Mouse (Mus musculus) kidney, postnatal 0 days (tissue): ENCODE data around the gene Pax3. TPM values are rescaled to one million over a fixed set of nuclear protein-coding genes. Genes with fewer than 3 reads are reported as not detected.

Source experiments
- ATAC-seq: fragments of 200-750 bp; cut with Nextera tagmentation; replicated peaks from 2 replicates; pipeline ENCODE4 v1.8.0; 2017; ENCODE audit warnings: low read depth, moderate number of reproducible peaks, moderate TSS enrichment, moderate library complexity; ENCODE audit not compliant: low FRiP score
- DNase-seq: peaks from one replicate; pipeline ENCODE4 v3.0.0-alpha.2; 2016; ENCODE audit warnings: low spot score
- H3K27ac ChIP-seq: fragments of 300-500 bp; sonication (generic); 2 replicates; pipeline ENCODE4 v1.5.1; 2014; ENCODE audit warnings: mild to moderate bottlenecking
- H3K27me3 ChIP-seq: fragments of 300-500 bp; sonication (generic); 2 replicates; pipeline ENCODE4 v1.6.1; 2014; ENCODE audit warnings: low read length, mixed read lengths; ENCODE audit not compliant: insufficient read depth
- H3K36me3 ChIP-seq: fragments of 300-500 bp; sonication (generic); 2 replicates; pipeline ENCODE4 v1.6.1; 2014; ENCODE audit warnings: low read length, mixed read lengths; ENCODE audit not compliant: insufficient read depth
- H3K4me1 ChIP-seq: fragments of 300-500 bp; sonication (generic); replicated peaks from 2 replicates; pipeline ENCODE4 v1.6.1; 2014; ENCODE audit warnings: antibody characterized with exemption, low read length, mixed read lengths; ENCODE audit not compliant: insufficient read depth
- H3K4me2 ChIP-seq: fragments of 300-500 bp; sonication (generic); 2 replicates; pipeline ENCODE4 v1.6.1; 2014; ENCODE audit warnings: mild to moderate bottlenecking, low read length, moderate library complexity, mixed read lengths
- H3K4me3 ChIP-seq: fragments of 300-500 bp; sonication (generic); replicated peaks from 2 replicates; pipeline ENCODE4 v1.5.1; 2014; ENCODE audit warnings: low read depth, low read length
- H3K9ac ChIP-seq: fragments of 300-500 bp; sonication (generic); 2 replicates; pipeline ENCODE4 v1.6.1; 2014; ENCODE audit warnings: low read depth, low read length
- H3K9me3 ChIP-seq: fragments of 300-500 bp; sonication (generic); replicated peaks from 2 replicates; pipeline ENCODE4 v1.6.1; 2016; ENCODE audit warnings: low read length, inconsistent platforms, mixed read lengths
- CTCF ChIP-seq: IDR thresholded peaks from 2 replicates; pipeline ENCODE4 v1.5.1; 2016; ENCODE audit warnings: antibody characterized with exemption, low read depth, mild to moderate bottlenecking, moderate library complexity
- WGBS: fragments of 180-500 bp; shearing (Covaris S2); extraction: QIAGEN DNeasy Blood & Tissue Kit; methylation state at CpG from one replicate; pipeline ENCODE4 v1.1.7; 2014; 5-methylcytosine and 5-hydroxymethylcytosine counted together
- polyA plus RNA-seq: library from polyadenylated mRNA; unstranded; fragments of >200 nt; fragmentation: Nextera tagmentation; extraction: Ambion mirVana; gene quantifications from 2 replicates; pipeline ENCODE4 v1.2.1, GENCODE M21; 2015

The Pax3 gene
- polyA plus RNA-seq, 1 experiment from 2014 or later = not detected

DNA sequence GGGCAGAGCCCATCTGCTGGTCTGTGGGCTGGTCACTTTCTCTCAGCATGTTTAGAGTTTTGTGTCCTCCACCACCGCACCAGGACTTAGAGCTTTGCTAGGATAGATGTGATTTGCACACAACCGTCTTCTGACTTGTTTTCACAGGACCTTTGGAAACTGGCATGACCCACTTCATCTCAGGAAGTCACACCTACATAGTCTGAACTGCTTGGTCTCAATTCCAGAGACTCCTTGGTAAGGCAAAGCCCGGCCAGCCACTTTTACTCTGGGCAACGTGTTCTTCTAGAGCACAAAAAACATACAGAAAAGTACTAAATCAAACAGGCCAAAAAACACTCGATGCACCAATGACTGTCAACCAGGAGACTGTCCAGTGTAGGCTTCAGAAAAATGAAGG is 14.0 kb downstream of the Pax3 start:
- H3K27ac ChIP-seq = no peak overlapping the region
- no peaks in the 10 kb centered on the region for H3K9me3 ChIP-seq
- ATAC-seq (no peak), DNase-seq (no peak)
- no peaks in the 10 kb centered on the region for H3K4me1 ChIP-seq
- no peak overlapping the region for H3K9ac ChIP-seq
- H3K4me2 ChIP-seq = no peak overlapping the region
- whole genome bisulfite sequencing = 46% methylated on average over 5 of the region's 5 CpGs
- H3K4me3 ChIP-seq = no peak overlapping the region
- no peaks in the 10 kb centered on the region for H3K36me3 ChIP-seq
- H3K27me3 ChIP-seq = peaks cover 66% of the 10 kb centered on the region
- no peak for TF ChIP-seq CTCF

DNA sequence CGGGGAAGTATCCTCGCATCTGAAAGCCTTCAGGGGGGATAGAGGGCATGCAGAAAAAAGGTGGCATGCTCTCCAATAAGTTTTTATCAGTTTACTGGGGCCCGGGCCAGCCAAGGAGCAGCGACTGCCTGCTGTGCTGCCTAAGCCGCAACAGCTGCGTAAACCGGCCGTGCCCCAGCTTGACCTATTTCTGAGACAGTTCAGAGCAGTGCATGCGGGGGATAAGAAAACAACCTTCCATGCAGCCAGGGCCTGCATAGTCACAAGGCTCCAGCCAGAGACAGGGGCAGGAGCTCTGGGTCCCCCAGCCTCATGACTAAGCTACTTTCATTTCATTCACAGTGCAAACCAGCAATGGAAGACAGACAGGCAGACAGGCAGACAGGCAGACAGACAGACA is 15.1 kb downstream of the Pax3 start:
- TF ChIP-seq CTCF = no peak
- Histone ChIP-seq H3K9me3 (no peaks in the 10 kb centered on the region), H3K4me3 (no peak overlapping the region; the same call in 1 of the 2 replicates), H3K4me2 (no peak overlapping the region), H3K9ac (no peak overlapping the region), H3K27ac (no peak overlapping the region), H3K36me3 (no peaks in the 10 kb centered on the region), H3K4me1 (no peaks in the 10 kb centered on the region), H3K27me3 (peaks cover 68% of the 10 kb centered on the region)
- DNase-seq (no peak), ATAC-seq (no peak)
- WGBS = 10% methylated on average over 9 of the region's 9 CpGs

DNA sequence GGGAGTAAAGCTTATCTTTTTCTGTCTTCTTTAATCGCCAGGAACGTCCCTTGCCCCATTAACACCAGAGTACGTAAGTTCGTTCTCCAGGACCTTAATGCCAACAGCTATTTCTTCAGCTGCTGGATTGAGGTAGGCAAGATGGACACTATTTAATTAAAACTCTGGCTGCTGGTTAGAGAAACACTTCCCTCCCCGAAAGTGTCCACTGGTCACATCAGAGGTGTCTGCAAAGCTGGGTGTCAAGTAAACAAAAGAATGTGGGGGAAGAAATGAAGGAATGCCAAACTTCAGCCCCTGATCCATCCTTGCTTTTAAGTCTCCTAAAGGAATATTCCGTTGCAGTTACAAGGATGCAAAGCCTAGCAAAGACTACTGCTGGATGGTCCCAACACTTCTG is 24.6 kb downstream of the Pax3 start:
- DNase-seq (no peak), ATAC-seq (no peak)
- WGBS = 39% methylated on average over 6 of the region's 6 CpGs
- H3K36me3 ChIP-seq = no peaks in the 10 kb centered on the region
- no peak overlapping the region for H3K4me3 ChIP-seq
- no peak for TF ChIP-seq CTCF
- no peak overlapping the region for H3K9ac ChIP-seq
- H3K9me3 ChIP-seq = no peaks in the 10 kb centered on the region
- H3K27ac ChIP-seq = no peak overlapping the region
- H3K4me2 ChIP-seq = no peak overlapping the region
- H3K27me3 ChIP-seq = peaks cover 62% of the 10 kb centered on the region
- no peaks in the 10 kb centered on the region for H3K4me1 ChIP-seq

DNA sequence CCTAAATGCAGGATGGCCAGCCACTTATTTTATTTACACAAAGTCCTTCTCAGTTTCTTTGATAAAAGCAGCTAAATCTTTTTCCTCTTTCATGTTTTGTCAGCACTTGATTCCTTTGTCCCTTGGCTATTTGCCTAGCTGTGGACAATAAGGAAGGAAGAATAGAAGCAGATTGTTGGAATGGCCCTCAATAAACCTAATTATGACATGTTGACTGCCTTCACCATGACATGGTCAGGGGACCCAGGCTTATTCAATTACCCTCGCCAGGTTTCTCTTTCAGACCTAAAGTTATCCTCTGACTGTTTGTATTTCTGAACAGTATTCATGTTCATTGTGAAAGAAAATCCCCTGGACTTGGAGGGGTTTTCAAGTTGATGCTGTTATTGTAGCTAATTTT is 25.3 kb downstream of the Pax3 start:
- TF ChIP-seq CTCF = no peak
- DNase-seq = no peak
- peaks cover 59% of the 10 kb centered on the region for H3K27me3 ChIP-seq
- H3K4me1 ChIP-seq = no peaks in the 10 kb centered on the region
- no peak overlapping the region for H3K4me2 ChIP-seq
- no peaks in the 10 kb centered on the region for H3K9me3 ChIP-seq
- 35% methylated on average over 1 of the region's 1 CpGs for WGBS
- ATAC-seq = no peak
- no peak overlapping the region for H3K9ac ChIP-seq
- no peaks in the 10 kb centered on the region for H3K36me3 ChIP-seq
- H3K27ac ChIP-seq = no peak overlapping the region
- H3K4me3 ChIP-seq = no peak overlapping the region

GRCm38 (mm10) chr1:78170771-78171170 is 26.2 kb downstream of the Pax3 start:
- Histone ChIP-seq H3K36me3 (no peaks in the 10 kb centered on the region), H3K4me2 (no peak overlapping the region), H3K27me3 (peaks cover 51% of the 10 kb centered on the region), H3K9me3 (no peaks in the 10 kb centered on the region), H3K9ac (no peak overlapping the region), H3K4me3 (no peak overlapping the region), H3K4me1 (no peaks in the 10 kb centered on the region), H3K27ac (no peak overlapping the region)
- DNase-seq (no peak), ATAC-seq (no peak)
- TF ChIP-seq CTCF = no peak
- 51% methylated on average over 9 of the region's 9 CpGs for WGBS

DNA sequence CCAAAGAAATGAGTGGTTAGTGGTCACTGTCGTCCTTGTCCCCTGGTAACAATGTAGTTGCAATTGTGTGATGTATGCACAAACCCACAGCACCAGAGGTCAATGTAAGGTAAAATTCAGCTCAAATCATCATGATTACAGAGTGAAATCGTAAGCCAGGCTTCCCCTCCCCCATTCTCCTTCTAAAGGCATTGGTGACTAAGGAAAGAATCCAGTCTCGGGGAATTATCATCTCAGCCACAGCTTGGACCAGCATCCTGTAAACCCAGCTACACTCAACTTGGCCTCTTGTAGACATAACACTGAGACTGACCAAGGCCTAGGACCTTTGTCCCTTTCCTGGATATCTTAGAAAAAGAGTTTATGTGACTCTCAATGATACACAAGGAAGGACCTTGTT is 28.1 kb downstream of the Pax3 start:
- no peak overlapping the region for H3K4me2 ChIP-seq
- 65% methylated on average over 3 of the region's 3 CpGs for WGBS
- H3K4me1 ChIP-seq = no peaks in the 10 kb centered on the region
- no peaks in the 10 kb centered on the region for H3K9me3 ChIP-seq
- no peaks in the 10 kb centered on the region for H3K36me3 ChIP-seq
- H3K27ac ChIP-seq = no peak overlapping the region
- H3K9ac ChIP-seq = no peak overlapping the region
- no peak for TF ChIP-seq CTCF
- ATAC-seq = no peak
- peaks cover 48% of the 10 kb centered on the region for H3K27me3 ChIP-seq
- DNase-seq = no peak
- no peak overlapping the region for H3K4me3 ChIP-seq

- Histone ChIP-seq H3K9ac (no peak overlapping the region), H3K9me3 (no peaks in the 10 kb centered on the region), H3K36me3 (no peaks in the 10 kb centered on the region), H3K27me3 (peaks cover 42% of the 10 kb centered on the region), H3K4me3 (no peak overlapping the region), H3K27ac (no peak overlapping the region), H3K4me1 (no peaks in the 10 kb centered on the region), H3K4me2 (no peak overlapping the region)
- DNase-seq (no peak), ATAC-seq (no peak)
- TF ChIP-seq CTCF = no peak
- WGBS = 36% methylated on average over 18 of the region's 18 CpGs
Observed at GRCm38 (mm10) chr1:78167577-78168286, 29.2 kb downstream of the Pax3 start.
